In the genomic region with DNA sequence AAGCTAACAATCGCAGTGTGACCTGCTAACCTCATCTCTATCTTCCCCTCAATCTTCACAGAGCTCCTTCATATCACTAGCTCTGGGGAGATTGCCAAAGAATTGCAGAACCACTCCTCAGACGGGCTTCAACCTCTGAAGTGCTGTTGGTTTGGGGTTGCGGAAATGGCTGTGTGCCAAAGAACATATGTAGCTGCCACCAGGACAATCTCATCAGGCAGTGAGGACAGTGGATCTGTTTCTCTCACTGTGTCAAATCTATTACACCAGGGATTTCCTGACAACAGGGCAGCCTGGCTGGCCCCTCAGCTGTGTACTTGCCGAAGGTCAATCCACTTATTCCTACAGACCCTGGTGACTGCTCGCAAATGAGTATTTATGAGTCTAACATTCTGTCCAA, we compare ENCODE assay signal across 9 mouse cellular contexts.
A peak's percentile ranks its signal among the peaks of the same experiment; 100 is the strongest.
DNase-seq lines count a peak whose midpoint lies in the region; ATAC-seq and TF ChIP-seq lines count a peak whose summit lies in the region.
"Had no signal": no experiment of that assay in that cellular context is flagged by ENCODE, and none has a peak within 500 bp of the region (broad histone marks: within the 10 kb centered on the region; RNA-seq: fewer than 3 reads in every experiment).

No protein-coding gene starts in this region.

- no peak for ATAC-seq in intestine, embryonic 14.5 days (replicated peaks; ENCODE audit: low FRiP score, low TSS enrichment, low read depth)
- no peak for ATAC-seq in intestine, postnatal 0 days
- peak; percentile 92 for ATAC-seq in heart, embryonic 16.5 days (replicated peaks; ENCODE audit: extremely low read depth, insufficient read depth, low FRiP score)
- peak; percentile 92 for ATAC-seq in lung, embryonic 16.5 days (ENCODE audit: low read depth)
- ATAC-seq in activated CD4-positive, CD25-positive, alpha-beta regulatory T cell, adult 4 months = no peak
- ATAC-seq: forebrain, postnatal 0 days had no signal

- intact Hi-C loops in left cerebral cortex, postnatal 36 days (cut with DNase I) = no loop called here

- no peak overlapping the region for H3K27ac ChIP-seq in intestine, embryonic 14.5 days (ENCODE audit: low read depth)
- no peak overlapping the region for H3K27ac ChIP-seq in intestine, postnatal 0 days (ENCODE audit: low read depth, low read length)
- H3K27ac ChIP-seq in heart, embryonic 16.5 days (ENCODE audit: low read length) = peak overlapping the region; percentile 40
- no peak overlapping the region for H3K27ac ChIP-seq in lung, embryonic 16.5 days (ENCODE audit: low read length)
- H3K27ac ChIP-seq in layer of hippocampus, adult 2 months = no peak overlapping the region

- H3K4me2 ChIP-seq in intestine, embryonic 14.5 days (ENCODE audit: low read length) = no peak overlapping the region
- H3K4me2 ChIP-seq in intestine, postnatal 0 days (replicated peaks; ENCODE audit: low read depth) = no peak overlapping the region
- H3K4me2 ChIP-seq in heart, embryonic 16.5 days (ENCODE audit: low read depth, low read length) = peak overlapping the region; percentile 34
- no peak overlapping the region for H3K4me2 ChIP-seq in lung, embryonic 16.5 days (ENCODE audit: low read depth, low read length)

- no peak for TF ChIP-seq CTCF in intestine, postnatal 0 days (IDR thresholded peaks at IDR 0.05; ENCODE audit: low read depth)
- TF ChIP-seq CTCF in layer of hippocampus, adult 2 months (conservative IDR thresholded peaks at IDR 0.05) = no peak

- WGBS in intestine, embryonic 14.5 days = 17% methylated on average over 5 of the region's 5 CpGs
- 27% methylated on average over 5 of the region's 5 CpGs for WGBS in intestine, postnatal 0 days
- WGBS in heart, embryonic 16.5 days = 8% methylated on average over 5 of the region's 5 CpGs
- WGBS in lung, embryonic 16.5 days = 10% methylated on average over 5 of the region's 5 CpGs

- no peaks in the 10 kb centered on the region for H3K9me3 ChIP-seq in intestine, embryonic 14.5 days (ENCODE audit: control insufficient read depth, low read length)
- H3K9me3 ChIP-seq in intestine, postnatal 0 days (ENCODE audit: control insufficient read depth) = no peaks in the 10 kb centered on the region
- no peaks in the 10 kb centered on the region for H3K9me3 ChIP-seq in heart, embryonic 16.5 days (replicated peaks; ENCODE audit: control insufficient read depth, low read length)
- no peaks in the 10 kb centered on the region for H3K9me3 ChIP-seq in lung, embryonic 16.5 days (ENCODE audit: control insufficient read depth, low read length)

- DNase-seq in intestine, embryonic 14.5 days (ENCODE audit: low spot score) = peak; percentile 54
- peak; percentile 31 to 46 for DNase-seq in cerebellum, postnatal 25 days
- no peak for DNase-seq in left cerebral cortex, postnatal 36 days (ENCODE audit: low spot score in 2 of 2)
- no peak for DNase-seq in layer of hippocampus, adult 2 months (ENCODE audit: low spot score in 2 of 2)
- DNase-seq: forebrain, postnatal 0 days had no signal

- H3K4me3 ChIP-seq in intestine, embryonic 14.5 days (ENCODE audit: low read depth, low read length) = no peak overlapping the region
- H3K4me3 ChIP-seq in intestine, postnatal 0 days (ENCODE audit: low read depth, low read length) = no peak overlapping the region
- no peak overlapping the region for H3K4me3 ChIP-seq in heart, embryonic 16.5 days (ENCODE audit: low read length)
- no peak overlapping the region for H3K4me3 ChIP-seq in lung, embryonic 16.5 days (ENCODE audit: low read length)
- no peak overlapping the region for H3K4me3 ChIP-seq in layer of hippocampus, adult 2 months

- H3K4me1 ChIP-seq in intestine, embryonic 14.5 days (replicated peaks; ENCODE audit: control insufficient read depth, insufficient read depth, low read length) = no peaks in the 10 kb centered on the region
- no peaks in the 10 kb centered on the region for H3K4me1 ChIP-seq in intestine, postnatal 0 days (replicated peaks; ENCODE audit: control insufficient read depth, insufficient read depth, low read length)
- H3K4me1 ChIP-seq in heart, embryonic 16.5 days (ENCODE audit: control insufficient read depth, insufficient read depth, low read length) = peaks cover 11% of the 10 kb centered on the region
- H3K4me1 ChIP-seq in lung, embryonic 16.5 days (replicated peaks; ENCODE audit: control insufficient read depth, insufficient read depth, low read length) = peaks cover 11% of the 10 kb centered on the region

- H3K9ac ChIP-seq in intestine, embryonic 14.5 days (ENCODE audit: low read length) = no peak overlapping the region
- no peak overlapping the region for H3K9ac ChIP-seq in intestine, postnatal 0 days (ENCODE audit: low read depth, low read length)
- no peak overlapping the region for H3K9ac ChIP-seq in heart, embryonic 16.5 days (ENCODE audit: low read length)
- H3K9ac ChIP-seq in lung, embryonic 16.5 days (ENCODE audit: low read length) = no peak overlapping the region
- H3K9ac ChIP-seq: forebrain, postnatal 0 days had no signal

- no peaks in the 10 kb centered on the region for H3K36me3 ChIP-seq in intestine, embryonic 14.5 days (ENCODE audit: control insufficient read depth, insufficient read depth, low read length)
- no peaks in the 10 kb centered on the region for H3K36me3 ChIP-seq in intestine, postnatal 0 days (ENCODE audit: control insufficient read depth, insufficient read depth)
- H3K36me3 ChIP-seq in heart, embryonic 16.5 days (ENCODE audit: control insufficient read depth, insufficient read depth) = no peaks in the 10 kb centered on the region
- H3K36me3 ChIP-seq in lung, embryonic 16.5 days (ENCODE audit: control insufficient read depth, insufficient read depth, low read length) = no peaks in the 10 kb centered on the region

- H3K27me3 ChIP-seq in intestine, embryonic 14.5 days (replicated peaks; ENCODE audit: control insufficient read depth, insufficient read depth, low read length) = no peaks in the 10 kb centered on the region
- H3K27me3 ChIP-seq in intestine, postnatal 0 days (replicated peaks; ENCODE audit: control insufficient read depth, insufficient read depth, low read length) = no peaks in the 10 kb centered on the region
- H3K27me3 ChIP-seq in heart, embryonic 16.5 days (ENCODE audit: control insufficient read depth, insufficient read depth, low read length) = no peaks in the 10 kb centered on the region
- no peaks in the 10 kb centered on the region; the same call in 1 of the 2 replicates for H3K27me3 ChIP-seq in lung, embryonic 16.5 days (ENCODE audit: control insufficient read depth, insufficient read depth, low read depth, low read length)

Comparison
In these comparisons a context has a peak if more than half of its experiments do, and no peak if none do; other contexts are left out.
1. ATAC-seq: peak in heart, embryonic 16.5 days (single experiment) and lung, embryonic 16.5 days (single experiment); none in intestine, embryonic 14.5 days (single experiment), intestine, postnatal 0 days (single experiment) and activated CD4-positive, CD25-positive, alpha-beta regulatory T cell, adult 4 months (single experiment).
2. DNase-seq: peak in intestine, embryonic 14.5 days (single experiment) and cerebellum, postnatal 25 days (2 of 2); none in left cerebral cortex, postnatal 36 days (0 of 2) and layer of hippocampus, adult 2 months (0 of 2).